Mouse (Mus musculus) thymus, postnatal 10 days (tissue): ENCODE measurements around the gene Trp63.

Source experiments
- DNase-seq, 2 experiments: peaks; one replicate each; pipeline ENCODE4 v3.0.0; 2021; ENCODE audit warnings: low spot score in 2 of 2

Trp63 gene

GRCm38 (mm10) chr16:25871503-25871902, 187.9 kb downstream of the Trp63 start:
- DNase-seq = no peak

GRCm38 (mm10) chr16:25875681-25876080, 192.1 kb downstream of the Trp63 start:
- DNase-seq = no peak

GRCm38 (mm10) chr16:25877416-25877965, 193.9 kb downstream of the Trp63 start:
- DNase-seq = no peak

- no peak for DNase-seq
These were observed 194.6 kb downstream of the Trp63 start for GRCm38 (mm10) chr16:25878116-25878515.

GRCm38 (mm10) chr16:25899071-25899470, 215.5 kb downstream of the Trp63 start:
- no peak for DNase-seq

- no peak for DNase-seq
These were observed 216.1 kb downstream of the Trp63 start for GRCm38 (mm10) chr16:25899657-25900056.

GRCm38 (mm10) chr16:25900389-25900908, 216.9 kb downstream of the Trp63 start:
- DNase-seq = no peak

- DNase-seq = no peak
These were observed 228.6 kb downstream of the Trp63 start for GRCm38 (mm10) chr16:25912185-25912584.

GRCm38 (mm10) chr16:25934181-25934580, 250.6 kb downstream of the Trp63 start:
- no peak for DNase-seq
